In the genomic region with DNA sequence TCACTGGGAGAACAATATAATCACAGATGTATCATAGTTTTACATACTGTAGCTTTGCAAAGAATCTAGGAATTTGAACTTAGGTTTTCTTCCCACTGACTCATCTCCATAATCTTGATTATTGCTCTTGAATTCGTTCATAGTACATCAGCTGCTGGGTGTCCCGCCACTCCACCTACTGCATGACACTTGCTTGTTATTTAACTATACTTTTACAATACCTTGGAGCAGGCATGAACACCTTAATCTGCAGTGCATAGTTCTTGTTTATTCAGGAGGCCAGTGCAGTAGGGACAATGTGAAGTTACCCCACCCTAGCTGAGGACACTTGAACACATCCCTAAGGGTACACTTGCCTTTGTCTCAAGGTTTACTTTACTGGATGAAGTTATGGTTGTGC, we compare ENCODE assay signal across 32 mouse cellular contexts.
"Had no signal": no experiment of that assay in that cellular context is flagged by ENCODE, and none has a peak within 500 bp of the region (broad histone marks: within the 10 kb centered on the region; RNA-seq: fewer than 3 reads in every experiment).

No protein-coding gene starts in this region.

- H3K4me3 ChIP-seq: heart, embryonic 10.5 days; heart, embryonic 12.5 days; heart, embryonic 13.5 days; heart, embryonic 15.5 days; hindbrain, embryonic 10.5 days; hindbrain, embryonic 12.5 days; hindbrain, embryonic 13.5 days; hindbrain, embryonic 15.5 days; kidney, embryonic 15.5 days; layer of hippocampus, adult 2 months; left cerebral cortex, adult 2 months had no signal

- H3K4me2 ChIP-seq: heart, embryonic 11.5 days; heart, embryonic 12.5 days; heart, embryonic 13.5 days; heart, embryonic 15.5 days; hindbrain, embryonic 12.5 days; hindbrain, embryonic 13.5 days; hindbrain, embryonic 14.5 days; hindbrain, embryonic 15.5 days; kidney, embryonic 15.5 days had no signal

- H3K4me1 ChIP-seq: heart, embryonic 10.5 days; heart, embryonic 12.5 days; heart, embryonic 13.5 days; heart, embryonic 15.5 days; hindbrain, embryonic 10.5 days; hindbrain, embryonic 12.5 days; hindbrain, embryonic 13.5 days; hindbrain, embryonic 15.5 days; kidney, embryonic 15.5 days had no signal

- H3K27ac ChIP-seq: heart, embryonic 10.5 days; heart, embryonic 13.5 days; heart, embryonic 15.5 days; hindbrain, embryonic 10.5 days; hindbrain, embryonic 12.5 days; hindbrain, embryonic 13.5 days; hindbrain, embryonic 14.5 days; hindbrain, embryonic 15.5 days; hindbrain, postnatal 0 days; kidney, embryonic 15.5 days; kidney, postnatal 0 days; layer of hippocampus, adult 2 months; left cerebral cortex, adult 2 months had no signal

- H3K36me3 ChIP-seq: heart, embryonic 10.5 days; heart, embryonic 12.5 days; heart, embryonic 13.5 days; heart, embryonic 15.5 days; hindbrain, embryonic 10.5 days; hindbrain, embryonic 12.5 days; hindbrain, embryonic 13.5 days; hindbrain, embryonic 15.5 days; kidney, embryonic 15.5 days had no signal

- H3K9me3 ChIP-seq: heart, embryonic 10.5 days; heart, embryonic 12.5 days; heart, embryonic 13.5 days; heart, embryonic 15.5 days; hindbrain, embryonic 10.5 days; hindbrain, embryonic 12.5 days; hindbrain, embryonic 13.5 days; hindbrain, embryonic 15.5 days; kidney, embryonic 15.5 days had no signal

- DNase-seq: heart, postnatal 10 days; heart, postnatal 14 days; heart, postnatal 36 days; heart, postnatal 4 days; kidney, adult 11 months; kidney, adult 2 months; kidney, adult 8-10 months; kidney, adult 9 months; kidney, postnatal 10 days; kidney, postnatal 14 days; kidney, postnatal 25 days; kidney, postnatal 36 days; kidney, postnatal 4 days; layer of hippocampus, adult 9-11 months; layer of hippocampus, postnatal 36 days had no signal

- ATAC-seq: hindbrain, embryonic 16.5 days; hindbrain, postnatal 0 days; inflammation-experienced regulatory T-cells, adult 6 months had no signal

- H3K27me3 ChIP-seq: heart, embryonic 12.5 days; heart, embryonic 13.5 days; heart, embryonic 15.5 days; hindbrain, embryonic 12.5 days; hindbrain, embryonic 13.5 days; hindbrain, embryonic 15.5 days; kidney, embryonic 15.5 days had no signal

- H3K9ac ChIP-seq: heart, embryonic 12.5 days; heart, embryonic 13.5 days; heart, embryonic 15.5 days; hindbrain, embryonic 12.5 days; hindbrain, embryonic 13.5 days; hindbrain, embryonic 14.5 days; hindbrain, embryonic 15.5 days; kidney, embryonic 15.5 days had no signal
